Mouse (Mus musculus): ENCODE data around the gene Creb3l4.

DNA sequence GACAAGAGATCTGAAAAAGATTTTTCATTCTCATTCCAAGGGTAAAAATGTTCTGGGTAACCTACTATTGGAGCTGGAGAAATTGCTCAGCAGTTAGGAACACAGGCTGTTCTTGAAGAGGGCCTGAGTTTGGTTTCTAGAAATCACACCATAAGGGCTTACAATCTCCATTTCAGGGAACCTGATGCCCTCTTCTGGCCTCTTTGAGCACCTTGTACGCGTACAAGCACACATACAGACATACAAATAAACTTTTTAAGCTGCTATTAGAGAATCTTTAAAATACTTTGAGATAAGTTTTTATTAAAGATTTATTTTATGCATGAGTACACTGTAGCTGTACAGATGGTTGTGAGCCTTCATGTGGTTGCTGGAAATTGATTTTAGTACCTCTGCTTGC is 38.7 kb downstream of the Creb3l4 start:
- TF ChIP-seq CTCF (IDR thresholded peaks at IDR 0.05; ENCODE audit: low read depth, low read length) (no peak), POLR2A (IDR thresholded peaks at IDR 0.05; ENCODE audit: borderline replicate concordance, low read depth, low read length) (no peak)
